Mouse (Mus musculus) liver, embryonic 11.5 days (tissue): ENCODE data around the gene Nbea. TPM values are rescaled to one million over a fixed set of nuclear protein-coding genes. Genes with fewer than 3 reads are reported as not detected.

ENCODE experiments used
- ATAC-seq: fragments of 200-750 bp; cut with Nextera tagmentation; replicated peaks from 2 replicates; pipeline ENCODE4 v1.8.0; 2017; ENCODE audit warnings: moderate number of reproducible peaks, mild to moderate bottlenecking, moderate TSS enrichment, moderate library complexity; ENCODE audit not compliant: low FRiP score
- DNase-seq: peaks from one replicate; pipeline ENCODE4 v3.0.0-alpha.2; 2017; ENCODE audit warnings: low spot score
- H3K27ac ChIP-seq: fragments of 300-500 bp; sonication (generic); 2 replicates; pipeline ENCODE4 v1.5.1; 2014; ENCODE audit warnings: mild to moderate bottlenecking, low read depth, low read length, control low read depth
- H3K27me3 ChIP-seq: fragments of 300-500 bp; sonication (generic); replicated peaks from 2 replicates; pipeline ENCODE4 v1.6.1; 2014; ENCODE audit warnings: low read length, mixed read lengths; ENCODE audit not compliant: control insufficient read depth, insufficient read depth
- H3K36me3 ChIP-seq: fragments of 300-500 bp; sonication (generic); 2 replicates; pipeline ENCODE4 v1.6.1; 2014; ENCODE audit warnings: mild to moderate bottlenecking, low read length, moderate library complexity, mixed read lengths; ENCODE audit not compliant: control insufficient read depth, insufficient read depth
- H3K4me1 ChIP-seq: fragments of 300-500 bp; sonication (generic); replicated peaks from 2 replicates; pipeline ENCODE4 v1.6.1; 2014; ENCODE audit warnings: low read length, mixed read lengths; ENCODE audit not compliant: control insufficient read depth, insufficient read depth
- H3K4me2 ChIP-seq: fragments of 300-500 bp; sonication (generic); 2 replicates; pipeline ENCODE4 v1.6.1; 2014; ENCODE audit warnings: mild to moderate bottlenecking, control low read depth, moderate library complexity
- H3K4me3 ChIP-seq: fragments of 300-500 bp; sonication (generic); 2 replicates; pipeline ENCODE4 v1.5.1; 2014; ENCODE audit warnings: low read depth, low read length, control low read depth
- H3K9ac ChIP-seq: fragments of 300-500 bp; sonication (generic); 2 replicates; pipeline ENCODE4 v1.6.1; 2014; ENCODE audit warnings: low read depth, low read length, control low read depth
- H3K9me3 ChIP-seq: fragments of 300-500 bp; sonication (generic); 2 replicates; pipeline ENCODE4 v1.6.1; 2016; ENCODE audit warnings: low read length, inconsistent platforms, mixed read lengths; ENCODE audit not compliant: control insufficient read depth
- WGBS: fragments of 180-500 bp; shearing (Covaris S2); extraction: QIAGEN DNeasy Blood & Tissue Kit; methylation state at CpG from one replicate; pipeline ENCODE4 v1.1.7; 2014; 5-methylcytosine and 5-hydroxymethylcytosine counted together
- polyA plus RNA-seq: library from polyadenylated mRNA; unstranded; fragments of >200 nt; fragmentation: Nextera tagmentation; extraction: Ambion mirVana; gene quantifications from 2 replicates; pipeline ENCODE4 v1.2.1, GENCODE M21; 2014

Gene Nbea
- polyA plus RNA-seq, 1 experiment from 2014 or later = 5.0 TPM

DNA sequence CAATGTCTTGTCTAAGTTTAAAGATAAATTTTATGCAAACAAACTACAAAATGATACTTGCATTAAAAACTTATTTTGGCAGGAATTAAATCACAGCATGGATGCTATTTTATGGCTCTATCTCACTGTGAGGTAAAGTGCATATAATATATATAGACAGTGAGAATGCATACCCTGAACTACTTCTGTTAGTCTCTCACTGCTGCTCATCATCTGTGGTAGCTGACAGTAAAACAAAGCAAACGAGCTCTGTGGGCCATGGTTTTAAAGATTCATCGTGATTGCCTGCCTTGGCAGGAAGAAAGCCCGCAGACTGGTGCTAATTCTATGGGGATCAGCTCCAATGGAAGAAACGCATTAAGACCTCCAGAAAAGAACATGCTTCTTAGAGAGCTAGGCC is 294.3 kb downstream of the Nbea start:
- H3K27ac ChIP-seq = no peak overlapping the region
- H3K9me3 ChIP-seq = no peaks in the 10 kb centered on the region
- no peak overlapping the region for H3K9ac ChIP-seq
- H3K4me3 ChIP-seq = no peak overlapping the region
- H3K27me3 ChIP-seq = no peaks in the 10 kb centered on the region
- ATAC-seq = no peak
- no peak for DNase-seq
- H3K4me1 ChIP-seq = no peaks in the 10 kb centered on the region
- WGBS = 67% methylated on average over 4 of the region's 4 CpGs
- no peaks in the 10 kb centered on the region for H3K36me3 ChIP-seq
- no peak overlapping the region for H3K4me2 ChIP-seq

DNA sequence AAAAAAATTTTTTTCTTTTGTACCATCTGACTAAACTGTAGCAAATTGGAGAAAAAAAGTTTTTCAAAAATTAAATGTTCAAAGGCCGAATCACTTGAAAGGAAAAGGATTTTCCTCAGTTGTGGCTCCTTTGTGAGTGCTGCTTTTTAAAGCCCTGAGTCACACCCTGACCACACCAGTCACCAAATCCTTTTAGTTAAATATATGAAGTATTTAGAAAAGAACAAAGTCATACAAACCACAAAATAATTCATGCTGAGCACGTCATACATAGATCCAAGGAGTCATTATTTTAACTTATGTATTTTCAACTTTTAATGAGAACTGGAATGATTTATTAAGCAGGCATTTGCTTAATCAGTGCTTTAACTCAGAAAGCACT is 295.7 kb downstream of the Nbea start:
- 74% methylated on average over 2 of the region's 2 CpGs for WGBS

DNA sequence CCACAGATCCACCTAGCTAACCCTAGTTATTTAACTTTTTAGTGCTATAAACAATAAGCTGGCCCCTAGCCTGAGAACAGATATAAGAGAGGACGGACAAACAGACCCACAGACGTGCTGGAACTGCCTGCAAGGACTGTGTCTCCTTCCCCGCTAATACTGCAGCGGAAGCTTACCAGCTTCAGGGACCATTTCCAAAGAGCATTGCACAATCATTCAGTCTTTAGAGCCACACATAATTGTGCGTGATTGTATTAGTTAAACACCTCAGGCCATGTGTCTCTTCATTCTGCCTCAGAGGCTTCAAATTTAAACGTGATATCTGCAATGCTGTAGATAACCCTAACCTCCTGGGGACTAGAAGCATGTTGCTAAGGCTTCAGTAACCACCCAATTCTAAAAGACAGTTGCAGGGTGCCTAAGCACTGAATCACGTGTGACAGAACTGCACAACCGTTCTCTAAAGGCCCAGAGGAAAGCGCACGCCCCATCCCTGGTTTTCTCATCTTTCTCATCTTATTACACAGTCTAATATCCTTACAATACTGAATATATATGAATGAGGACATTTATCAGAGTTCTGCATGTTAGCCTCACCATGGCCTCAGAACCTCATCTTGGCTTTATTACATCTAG is 296.2 kb downstream of the Nbea start:
- DNase-seq = no peak
- Histone ChIP-seq H3K27ac (no peak overlapping the region), H3K4me3 (no peak overlapping the region), H3K4me1 (no peaks in the 10 kb centered on the region), H3K36me3 (no peaks in the 10 kb centered on the region), H3K9ac (no peak overlapping the region), H3K4me2 (no peak overlapping the region), H3K9me3 (no peaks in the 10 kb centered on the region), H3K27me3 (no peaks in the 10 kb centered on the region)
- ATAC-seq = no peak
- 72% methylated on average over 10 of the region's 10 CpGs for WGBS

More for the DNA sequence above, 295.7 kb downstream of the Nbea start:
- ATAC-seq (no peak), DNase-seq (no peak)
- H3K36me3 ChIP-seq = no peaks in the 10 kb centered on the region
- H3K9ac ChIP-seq = no peak overlapping the region
- no peaks in the 10 kb centered on the region for H3K4me1 ChIP-seq
- no peak overlapping the region for H3K27ac ChIP-seq
- H3K4me2 ChIP-seq = no peak overlapping the region
- H3K27me3 ChIP-seq = no peaks in the 10 kb centered on the region
- no peaks in the 10 kb centered on the region for H3K9me3 ChIP-seq
- no peak overlapping the region for H3K4me3 ChIP-seq

DNA sequence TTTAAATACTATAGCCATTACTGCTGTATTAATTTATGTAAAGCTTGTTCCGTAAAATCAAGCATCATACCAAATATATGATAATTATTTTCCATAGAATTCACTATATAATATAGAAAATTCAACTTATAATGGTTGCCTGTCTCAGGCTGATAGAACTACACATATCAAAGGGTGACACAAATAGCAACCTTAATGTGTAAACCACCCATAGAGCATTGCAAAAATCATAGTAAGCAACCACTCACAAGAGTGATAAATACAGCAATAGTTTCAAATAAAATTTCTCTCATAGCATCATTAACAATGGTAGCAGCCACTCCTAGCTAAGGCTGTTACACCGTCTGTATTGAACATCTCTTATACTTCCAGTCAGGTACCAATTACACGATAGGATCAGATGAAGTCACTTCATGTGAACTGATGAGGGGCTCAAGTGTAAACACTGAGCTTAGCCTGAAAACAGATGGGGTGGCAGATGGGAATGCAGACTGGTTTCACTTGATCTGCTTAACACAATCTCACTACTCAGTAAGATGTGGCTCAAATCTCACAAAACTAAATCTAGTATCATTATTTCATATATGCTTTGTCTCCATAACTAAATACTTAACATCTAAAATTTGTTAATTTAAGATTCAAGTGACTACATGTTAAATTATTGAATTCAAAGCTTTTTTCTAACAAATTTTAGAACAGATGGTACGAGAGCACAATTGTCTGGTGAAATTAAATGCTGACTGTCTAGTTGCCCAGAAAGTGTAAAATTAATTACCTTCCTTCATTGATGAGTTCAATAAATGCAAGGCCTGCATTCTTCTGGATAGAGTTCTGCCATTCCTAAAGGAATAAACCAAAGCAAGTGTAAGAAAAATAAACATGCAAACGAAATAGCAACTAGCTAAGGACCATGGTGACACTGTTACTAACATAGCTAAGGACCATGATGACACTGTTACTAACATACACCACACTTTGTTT is 310.3 kb downstream of the Nbea start:
- H3K9me3 ChIP-seq = no peaks in the 10 kb centered on the region
- no peak overlapping the region for H3K4me3 ChIP-seq
- 84% methylated on average over 5 of the region's 5 CpGs for WGBS
- no peaks in the 10 kb centered on the region for H3K36me3 ChIP-seq
- no peaks in the 10 kb centered on the region for H3K4me1 ChIP-seq
- DNase-seq = no peak
- ATAC-seq = no peak
- H3K9ac ChIP-seq = no peak overlapping the region
- H3K27ac ChIP-seq = no peak overlapping the region
- H3K27me3 ChIP-seq = no peaks in the 10 kb centered on the region
- H3K4me2 ChIP-seq = no peak overlapping the region

DNA sequence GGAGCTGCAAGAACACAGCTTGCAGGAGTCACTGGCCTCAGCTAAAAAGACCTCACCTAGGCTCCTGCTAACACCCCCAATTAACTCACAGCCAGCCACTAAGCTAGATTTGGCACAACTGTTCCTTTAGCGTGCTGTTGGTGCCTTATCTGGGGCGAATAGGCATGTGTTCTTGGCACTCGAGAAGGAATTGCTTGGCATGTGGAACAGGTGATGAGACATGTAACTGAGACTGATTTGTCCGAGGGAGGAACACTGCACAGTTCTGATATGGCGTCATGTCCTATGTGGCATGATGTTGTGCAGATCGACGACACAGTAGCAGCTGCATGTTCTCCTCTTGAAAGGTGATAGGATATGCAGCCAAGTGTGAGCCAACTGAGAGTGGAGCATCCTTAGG is 331.0 kb downstream of the Nbea start:
- no peaks in the 10 kb centered on the region for H3K4me1 ChIP-seq
- H3K4me3 ChIP-seq = no peak overlapping the region
- no peak overlapping the region for H3K27ac ChIP-seq
- WGBS = 83% methylated on average over 7 of the region's 7 CpGs
- no peak overlapping the region for H3K9ac ChIP-seq
- ATAC-seq = no peak
- H3K36me3 ChIP-seq = no peaks in the 10 kb centered on the region
- no peaks in the 10 kb centered on the region for H3K9me3 ChIP-seq
- DNase-seq = no peak
- H3K27me3 ChIP-seq = no peaks in the 10 kb centered on the region
- no peak overlapping the region for H3K4me2 ChIP-seq

DNA sequence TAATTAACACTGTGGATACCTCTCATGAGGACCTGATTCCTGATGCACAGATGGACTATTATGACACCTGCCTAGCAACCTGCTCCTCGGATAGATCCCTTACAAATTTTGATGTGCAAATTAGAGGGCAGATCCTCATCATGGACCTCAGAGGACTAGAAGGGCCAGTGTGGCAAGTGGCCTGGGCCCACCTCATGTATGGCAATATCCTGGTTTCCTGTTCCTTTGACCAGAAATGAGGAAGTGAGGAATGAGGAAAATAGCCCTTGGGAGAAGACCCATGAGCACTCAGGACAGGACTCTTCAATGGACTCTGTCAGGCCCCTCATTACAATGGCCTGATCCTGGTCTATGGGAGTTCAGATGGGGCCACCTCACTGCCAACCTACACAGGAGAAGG is 336.4 kb downstream of the Nbea start:
- no peaks in the 10 kb centered on the region for H3K9me3 ChIP-seq
- DNase-seq = no peak
- no peak overlapping the region for H3K4me3 ChIP-seq
- no peaks in the 10 kb centered on the region for H3K36me3 ChIP-seq
- 80% methylated on average over 1 of the region's 1 CpGs for WGBS
- no peak overlapping the region for H3K9ac ChIP-seq
- no peak overlapping the region for H3K27ac ChIP-seq
- H3K27me3 ChIP-seq = no peaks in the 10 kb centered on the region
- H3K4me2 ChIP-seq = no peak overlapping the region
- ATAC-seq = no peak
- no peaks in the 10 kb centered on the region for H3K4me1 ChIP-seq

DNA sequence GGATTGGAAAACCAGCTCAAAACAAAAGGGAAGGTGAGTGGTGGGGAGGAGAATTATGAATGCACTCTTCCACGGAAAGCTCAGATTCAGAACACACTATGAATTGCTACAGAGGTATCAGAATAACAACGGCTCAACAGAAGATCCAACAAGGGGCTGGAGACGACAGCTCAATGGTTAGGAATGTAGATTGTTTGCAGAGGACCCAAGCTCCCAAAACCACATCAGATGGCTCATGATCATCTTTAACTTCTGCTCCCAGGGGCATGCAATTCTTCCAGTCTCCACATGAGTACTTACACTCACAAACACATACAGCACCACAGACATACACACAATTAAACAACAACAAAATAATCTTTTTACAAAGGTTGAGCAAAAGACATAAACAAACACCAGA is 346.3 kb downstream of the Nbea start:
- 0 out of 2 replicates have a peak, but pooled peaks cover 3% of the 10 kb centered on the region for H3K4me1 ChIP-seq
- no peak overlapping the region for H3K27ac ChIP-seq
- no peaks in the 10 kb centered on the region for H3K36me3 ChIP-seq
- ATAC-seq = no peak
- no peak overlapping the region for H3K4me2 ChIP-seq
- 71% methylated on average over 3 of the region's 3 CpGs for WGBS
- H3K9me3 ChIP-seq = no peaks in the 10 kb centered on the region
- no peaks in the 10 kb centered on the region for H3K27me3 ChIP-seq
- DNase-seq = no peak
- H3K9ac ChIP-seq = no peak overlapping the region
- H3K4me3 ChIP-seq = no peak overlapping the region

DNA sequence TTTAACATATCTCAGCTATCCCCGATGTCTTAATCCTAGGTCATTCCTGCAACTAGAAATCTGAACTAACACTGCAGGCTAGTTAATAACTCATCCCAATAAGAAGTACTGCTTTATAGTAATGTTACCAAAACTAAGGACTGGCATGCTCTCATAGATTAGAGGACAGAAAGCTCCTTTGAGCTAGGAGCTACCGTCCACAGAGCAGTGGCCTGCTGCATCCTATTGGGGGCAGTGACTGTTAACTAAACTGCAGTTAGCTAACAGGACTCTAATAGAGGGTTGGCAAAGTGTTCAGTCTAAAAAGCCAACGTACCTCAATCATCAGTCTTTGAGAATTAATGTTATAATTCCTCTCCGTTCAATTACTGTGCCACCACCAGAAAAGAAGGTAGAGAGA is 348.3 kb downstream of the Nbea start:
- no peak overlapping the region for H3K4me3 ChIP-seq
- no peaks in the 10 kb centered on the region for H3K36me3 ChIP-seq
- H3K4me2 ChIP-seq = no peak overlapping the region
- H3K4me1 ChIP-seq = 0 out of 2 replicates have a peak, but pooled peaks cover 3% of the 10 kb centered on the region
- WGBS = 55% methylated on average over 4 of the region's 4 CpGs
- H3K9ac ChIP-seq = no peak overlapping the region
- no peaks in the 10 kb centered on the region for H3K9me3 ChIP-seq
- DNase-seq (no peak), ATAC-seq (no peak)
- H3K27me3 ChIP-seq = no peaks in the 10 kb centered on the region
- no peak overlapping the region for H3K27ac ChIP-seq
